Mouse (Mus musculus) neural tube, embryonic 12.5 days (tissue): ENCODE results near the gene Pcdh15. TPM values are rescaled to one million over a fixed set of nuclear protein-coding genes. Genes with fewer than 3 reads are reported as not detected.

Experiments used
- ATAC-seq: fragments of 200-750 bp; cut with Nextera tagmentation; 2 replicates; pipeline ENCODE4 v1.8.0; 2017; ENCODE audit warnings: low read depth, mild to moderate bottlenecking, moderate TSS enrichment, moderate library complexity; ENCODE audit not compliant: low FRiP score
- H3K27ac ChIP-seq: fragments of 300-500 bp; sonication (generic); 2 replicates; pipeline ENCODE4 v1.5.1; 2016
- H3K27me3 ChIP-seq: fragments of 300-500 bp; sonication (generic); replicated peaks from 2 replicates; pipeline ENCODE4 v1.6.1; 2016; ENCODE audit warnings: mild to moderate bottlenecking
- H3K36me3 ChIP-seq: fragments of 300-500 bp; sonication (generic); 2 replicates; pipeline ENCODE4 v1.6.1; 2016; ENCODE audit warnings: mild to moderate bottlenecking
- H3K4me1 ChIP-seq: fragments of 300-500 bp; sonication (generic); 2 replicates; pipeline ENCODE4 v1.6.1; 2016
- H3K4me2 ChIP-seq: fragments of 300-500 bp; sonication (generic); replicated peaks from 2 replicates; pipeline ENCODE4 v1.6.1; 2016; ENCODE audit warnings: mild to moderate bottlenecking
- H3K4me3 ChIP-seq: fragments of 300-500 bp; sonication (generic); 2 replicates; pipeline ENCODE4 v1.5.1; 2016
- H3K9ac ChIP-seq: fragments of 300-500 bp; sonication (generic); 2 replicates; pipeline ENCODE4 v1.6.1; 2016; ENCODE audit warnings: mild to moderate bottlenecking
- H3K9me3 ChIP-seq: fragments of 300-500 bp; sonication (generic); 2 replicates; pipeline ENCODE4 v1.6.1; 2016; ENCODE audit warnings: mild to moderate bottlenecking
- WGBS: fragments of 180-500 bp; shearing (Covaris S2); methylation state at CpG from one replicate; pipeline ENCODE4 v1.1.7; 2016; 5-methylcytosine and 5-hydroxymethylcytosine counted together
- polyA plus RNA-seq: library from polyadenylated mRNA; unstranded; fragments of >200 nt; fragmentation: Nextera tagmentation; extraction: Ambion mirVana; gene quantifications from 2 replicates; pipeline ENCODE4 v1.2.1, GENCODE M21; 2016

Pcdh15 gene
- polyA plus RNA-seq, 1 experiment from 2014 or later = 7.1 TPM

- no peak for ATAC-seq
- Histone ChIP-seq H3K27me3 (no peaks in the 10 kb centered on the region), H3K9me3 (no peaks in the 10 kb centered on the region), H3K27ac (no peak overlapping the region), H3K4me1 (no peaks in the 10 kb centered on the region), H3K36me3 (no peaks in the 10 kb centered on the region), H3K4me3 (no peak overlapping the region), H3K9ac (no peak overlapping the region), H3K4me2 (no peak overlapping the region)
- WGBS = 30% methylated on average over 1 of the region's 1 CpGs
Measured at GRCm38 (mm10) chr10:74114107-74114506, 1015.0 kb downstream of the Pcdh15 start.

GRCm38 (mm10) chr10:74116817-74117216 is 1017.7 kb downstream of the Pcdh15 start:
- ATAC-seq = no peak

GRCm38 (mm10) chr10:74123421-74123820 is 1024.3 kb downstream of the Pcdh15 start:
- H3K4me1 ChIP-seq = no peaks in the 10 kb centered on the region
- H3K4me2 ChIP-seq = no peak overlapping the region
- no peak overlapping the region for H3K4me3 ChIP-seq
- WGBS = 88% methylated on average over 4 of the region's 4 CpGs
- no peaks in the 10 kb centered on the region for H3K36me3 ChIP-seq
- no peaks in the 10 kb centered on the region for H3K27me3 ChIP-seq
- no peak for ATAC-seq
- H3K9me3 ChIP-seq = no peaks in the 10 kb centered on the region
- no peak overlapping the region for H3K27ac ChIP-seq
- H3K9ac ChIP-seq = no peak overlapping the region

More at GRCm38 (mm10) chr10:74116817-74117216, 1017.7 kb downstream of the Pcdh15 start:
- Histone ChIP-seq H3K27me3 (no peaks in the 10 kb centered on the region), H3K4me3 (no peak overlapping the region), H3K36me3 (no peaks in the 10 kb centered on the region), H3K4me1 (no peaks in the 10 kb centered on the region), H3K27ac (no peak overlapping the region), H3K9me3 (no peaks in the 10 kb centered on the region), H3K4me2 (no peak overlapping the region), H3K9ac (no peak overlapping the region)
- 47% methylated on average over 1 of the region's 1 CpGs for WGBS

- 86% methylated on average over 3 of the region's 3 CpGs for WGBS
- H3K27ac ChIP-seq = no peak overlapping the region
- no peak overlapping the region for H3K4me3 ChIP-seq
- H3K27me3 ChIP-seq = no peaks in the 10 kb centered on the region
- no peaks in the 10 kb centered on the region for H3K4me1 ChIP-seq
- no peaks in the 10 kb centered on the region for H3K36me3 ChIP-seq
- H3K4me2 ChIP-seq = no peak overlapping the region
- no peak for ATAC-seq
- H3K9ac ChIP-seq = no peak overlapping the region
- no peaks in the 10 kb centered on the region for H3K9me3 ChIP-seq
Measured at GRCm38 (mm10) chr10:74129192-74129591, 1030.0 kb downstream of the Pcdh15 start.

GRCm38 (mm10) chr10:74129665-74130064 is 1030.5 kb downstream of the Pcdh15 start:
- H3K27ac ChIP-seq = no peak overlapping the region

GRCm38 (mm10) chr10:74130805-74131204 is 1031.7 kb downstream of the Pcdh15 start:
- H3K9ac ChIP-seq = no peak overlapping the region
- no peaks in the 10 kb centered on the region for H3K27me3 ChIP-seq
- H3K9me3 ChIP-seq = no peaks in the 10 kb centered on the region
- no peaks in the 10 kb centered on the region for H3K36me3 ChIP-seq
- no peak overlapping the region for H3K27ac ChIP-seq
- no peak overlapping the region for H3K4me3 ChIP-seq
- WGBS = 92% methylated on average over 3 of the region's 3 CpGs
- ATAC-seq = no peak
- H3K4me1 ChIP-seq = no peaks in the 10 kb centered on the region
- no peak overlapping the region for H3K4me2 ChIP-seq

More at GRCm38 (mm10) chr10:74129665-74130064, 1030.5 kb downstream of the Pcdh15 start:
- no peak overlapping the region for H3K9ac ChIP-seq
- no peak for ATAC-seq
- H3K4me1 ChIP-seq = no peaks in the 10 kb centered on the region
- no peaks in the 10 kb centered on the region for H3K9me3 ChIP-seq
- H3K27me3 ChIP-seq = no peaks in the 10 kb centered on the region
- no peak overlapping the region for H3K4me2 ChIP-seq
- H3K36me3 ChIP-seq = no peaks in the 10 kb centered on the region
- H3K4me3 ChIP-seq = no peak overlapping the region

- H3K4me1 ChIP-seq = no peaks in the 10 kb centered on the region
- H3K27me3 ChIP-seq = no peaks in the 10 kb centered on the region
- H3K27ac ChIP-seq = no peak overlapping the region
- no peak overlapping the region for H3K4me2 ChIP-seq
- no peak overlapping the region for H3K4me3 ChIP-seq
- ATAC-seq = no peak
- no peaks in the 10 kb centered on the region for H3K9me3 ChIP-seq
- H3K9ac ChIP-seq = no peak overlapping the region
- no peaks in the 10 kb centered on the region for H3K36me3 ChIP-seq
Measured at GRCm38 (mm10) chr10:74147966-74148365, 1048.8 kb downstream of the Pcdh15 start.

- 57% methylated on average over 3 of the region's 3 CpGs for WGBS
Measured at GRCm38 (mm10) chr10:74181921-74182320, 1082.8 kb downstream of the Pcdh15 start.

GRCm38 (mm10) chr10:74203650-74204049 is 1104.5 kb downstream of the Pcdh15 start:
- no peaks in the 10 kb centered on the region for H3K36me3 ChIP-seq
- H3K27ac ChIP-seq = no peak overlapping the region
- H3K4me2 ChIP-seq = no peak overlapping the region
- H3K9me3 ChIP-seq = no peaks in the 10 kb centered on the region
- no peaks in the 10 kb centered on the region for H3K27me3 ChIP-seq
- no peak for ATAC-seq
- no peak overlapping the region for H3K9ac ChIP-seq
- H3K4me1 ChIP-seq = no peaks in the 10 kb centered on the region
- H3K4me3 ChIP-seq = no peak overlapping the region

More at GRCm38 (mm10) chr10:74181921-74182320, 1082.8 kb downstream of the Pcdh15 start:
- Histone ChIP-seq H3K4me1 (no peaks in the 10 kb centered on the region), H3K9ac (no peak overlapping the region), H3K36me3 (no peaks in the 10 kb centered on the region), H3K27ac (no peak overlapping the region), H3K9me3 (no peaks in the 10 kb centered on the region), H3K4me2 (no peak overlapping the region), H3K4me3 (no peak overlapping the region), H3K27me3 (no peaks in the 10 kb centered on the region)
- peak; percentile 81 for ATAC-seq

GRCm38 (mm10) chr10:74217268-74217667 is 1118.1 kb downstream of the Pcdh15 start:
- no peak overlapping the region for H3K27ac ChIP-seq
- no peak for ATAC-seq
- H3K36me3 ChIP-seq = no peaks in the 10 kb centered on the region
- no peak overlapping the region for H3K4me2 ChIP-seq
- H3K27me3 ChIP-seq = no peaks in the 10 kb centered on the region
- no peak overlapping the region for H3K4me3 ChIP-seq
- H3K9me3 ChIP-seq = no peaks in the 10 kb centered on the region
- no peaks in the 10 kb centered on the region for H3K4me1 ChIP-seq
- 45% methylated on average over 1 of the region's 1 CpGs for whole genome bisulfite sequencing
- no peak overlapping the region for H3K9ac ChIP-seq

- 69% methylated on average over 2 of the region's 2 CpGs for WGBS
- Histone ChIP-seq H3K4me3 (no peak overlapping the region), H3K4me1 (no peaks in the 10 kb centered on the region), H3K4me2 (no peak overlapping the region), H3K27me3 (no peaks in the 10 kb centered on the region), H3K9ac (no peak overlapping the region), H3K27ac (no peak overlapping the region), H3K9me3 (no peaks in the 10 kb centered on the region), H3K36me3 (no peaks in the 10 kb centered on the region)
- ATAC-seq = no peak
Measured at GRCm38 (mm10) chr10:74220439-74220838, 1121.3 kb downstream of the Pcdh15 start.

GRCm38 (mm10) chr10:74257716-74258446 is 1158.7 kb downstream of the Pcdh15 start:
- peak; percentile 65; the same call in 1 of the 2 replicates for ATAC-seq
- WGBS = 79% methylated on average over 15 of the region's 15 CpGs
- Histone ChIP-seq H3K4me1 (no peaks in the 10 kb centered on the region), H3K4me3 (no peak overlapping the region), H3K27me3 (no peaks in the 10 kb centered on the region), H3K9ac (no peak overlapping the region), H3K36me3 (no peaks in the 10 kb centered on the region), H3K27ac (no peak overlapping the region), H3K4me2 (no peak overlapping the region), H3K9me3 (no peaks in the 10 kb centered on the region)

- Histone ChIP-seq H3K4me2 (no peak overlapping the region), H3K9ac (no peak overlapping the region), H3K9me3 (no peaks in the 10 kb centered on the region), H3K27ac (no peak overlapping the region), H3K36me3 (no peaks in the 10 kb centered on the region), H3K4me3 (no peak overlapping the region), H3K27me3 (no peaks in the 10 kb centered on the region), H3K4me1 (no peaks in the 10 kb centered on the region)
- 0 out of 2 replicates have a peak, but pooled peaks have one; percentile 7 for ATAC-seq
Measured at GRCm38 (mm10) chr10:74258639-74259038, 1159.5 kb downstream of the Pcdh15 start.
